Mouse (Mus musculus) hindbrain, postnatal 0 days (tissue): ENCODE data around the gene Cdhr3. TPM values are rescaled to one million over a fixed set of nuclear protein-coding genes. Genes with fewer than 3 reads are reported as not detected.

Experiments used
- ATAC-seq: fragments of 200-750 bp; cut with Nextera tagmentation; 2 replicates; pipeline ENCODE4 v1.8.0; 2017; ENCODE audit warnings: mild to moderate bottlenecking, moderate TSS enrichment, moderate library complexity
- DNase-seq: peaks from one replicate; pipeline ENCODE4 v3.0.0-alpha.2; 2015; ENCODE audit warnings: low spot score
- H3K27ac ChIP-seq: fragments of 300-500 bp; sonication (generic); 2 replicates; pipeline ENCODE4 v1.5.1; 2014; ENCODE audit warnings: mild to moderate bottlenecking
- H3K27me3 ChIP-seq: fragments of 300-500 bp; sonication (generic); 2 replicates; pipeline ENCODE4 v1.6.1; 2014; ENCODE audit warnings: low read length, mixed read lengths; ENCODE audit not compliant: insufficient read depth
- H3K36me3 ChIP-seq: fragments of 300-500 bp; sonication (generic); 2 replicates; pipeline ENCODE4 v1.6.1; 2014; ENCODE audit warnings: low read length, mixed read lengths; ENCODE audit not compliant: insufficient read depth
- H3K4me1 ChIP-seq: fragments of 300-500 bp; sonication (generic); 2 replicates; pipeline ENCODE4 v1.6.1; 2014; ENCODE audit warnings: antibody characterized with exemption, low read length, mixed read lengths; ENCODE audit not compliant: insufficient read depth
- H3K4me2 ChIP-seq: fragments of 300-500 bp; sonication (generic); 2 replicates; pipeline ENCODE4 v1.6.1; 2014; ENCODE audit warnings: low read depth, mild to moderate bottlenecking, low read length, moderate library complexity, mixed read lengths
- H3K4me3 ChIP-seq: fragments of 300-500 bp; sonication (generic); 2 replicates; pipeline ENCODE4 v1.5.1; 2014; ENCODE audit warnings: low read length
- H3K9ac ChIP-seq: fragments of 300-500 bp; sonication (generic); replicated peaks from 2 replicates; pipeline ENCODE4 v1.6.1; 2014; ENCODE audit warnings: mild to moderate bottlenecking, low read length, moderate library complexity, mixed read lengths
- H3K9me3 ChIP-seq: fragments of 300-500 bp; sonication (generic); 2 replicates; pipeline ENCODE4 v1.6.1; 2016; ENCODE audit warnings: low read length, mixed read lengths
- CTCF ChIP-seq: IDR thresholded peaks from 2 replicates; pipeline ENCODE4 v1.5.1; 2016; ENCODE audit warnings: antibody characterized with exemption, control low read depth, low read depth
- WGBS: fragments of 180-500 bp; shearing (Covaris S2); extraction: QIAGEN DNeasy Blood & Tissue Kit; methylation state at CpG from one replicate; pipeline ENCODE4 v1.1.7; 2014; 5-methylcytosine and 5-hydroxymethylcytosine counted together
- polyA plus RNA-seq: library from polyadenylated mRNA; unstranded; fragments of >200 nt; fragmentation: Nextera tagmentation; extraction: Ambion mirVana; gene quantifications from 2 replicates; pipeline ENCODE4 v1.2.1, GENCODE M21; 2015
- total RNA-seq: library from RNA; depleted of rRNA; stranded (reverse); fragments of >200 nt; gene quantifications from 2 replicates; pipeline ENCODE4 v1.2.3, GENCODE M21; 2014

The Cdhr3 gene
- total and polyA plus RNA-seq, 2 experiments from 2014 or later, result 0.53 to 0.89 TPM

DNA sequence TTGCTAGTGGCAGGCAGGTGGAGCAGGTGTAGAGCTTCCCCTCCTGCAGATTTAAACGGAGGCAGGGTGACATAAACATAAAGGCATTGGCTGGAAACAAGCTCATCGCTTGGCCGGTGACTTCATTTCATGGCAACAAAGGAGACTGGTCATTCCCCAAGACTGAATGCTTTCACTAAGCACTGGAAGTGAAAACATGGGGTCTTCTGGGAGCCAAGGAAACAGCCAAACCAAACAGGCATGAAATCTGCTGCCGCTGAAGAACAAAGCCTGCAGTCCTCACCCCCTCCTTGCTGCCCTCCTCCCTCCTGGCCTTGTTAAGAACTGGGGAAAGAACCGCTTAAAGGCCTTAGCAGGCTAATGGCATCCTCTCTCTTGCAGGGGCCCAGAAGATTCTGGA lies 6.5 kb downstream of the Cdhr3 start:
- ATAC-seq (peak; percentile 79), DNase-seq (peak; percentile 70)
- Histone ChIP-seq H3K9ac (0 out of 2 replicates have a peak overlapping the region, but pooled peaks have one; percentile 13), H3K4me2 (no peak overlapping the region), H3K36me3 (no peaks in the 10 kb centered on the region), H3K4me3 (no peak overlapping the region), H3K27me3 (no peaks in the 10 kb centered on the region), H3K27ac (no peak overlapping the region; the same call in 1 of the 2 replicates), H3K4me1 (no peaks in the 10 kb centered on the region), H3K9me3 (no peaks in the 10 kb centered on the region)
- 9% methylated on average over 5 of the region's 5 CpGs for WGBS
- TF ChIP-seq CTCF, result no peak

GRCm38 (mm10) chr12:33084683-33085082 lies 8.0 kb downstream of the Cdhr3 start:
- WGBS, result 49% methylated on average over 2 of the region's 2 CpGs
- DNase-seq (no peak), ATAC-seq (no peak)
- H3K27ac ChIP-seq, result no peak overlapping the region
- H3K36me3 ChIP-seq, result no peaks in the 10 kb centered on the region
- no peak for TF ChIP-seq CTCF
- H3K4me2 ChIP-seq, result no peak overlapping the region
- H3K4me3 ChIP-seq, result no peak overlapping the region
- no peak overlapping the region for H3K9ac ChIP-seq
- no peaks in the 10 kb centered on the region for H3K27me3 ChIP-seq
- H3K4me1 ChIP-seq, result no peaks in the 10 kb centered on the region
- no peaks in the 10 kb centered on the region for H3K9me3 ChIP-seq

GRCm38 (mm10) chr12:33083362-33083761 lies 9.3 kb downstream of the Cdhr3 start:
- no peak for TF ChIP-seq CTCF
- H3K9ac ChIP-seq, result no peak overlapping the region
- H3K27me3 ChIP-seq, result no peaks in the 10 kb centered on the region
- ATAC-seq (no peak), DNase-seq (peak; percentile 46)
- H3K36me3 ChIP-seq, result no peaks in the 10 kb centered on the region
- no peak overlapping the region for H3K4me2 ChIP-seq
- H3K9me3 ChIP-seq, result no peaks in the 10 kb centered on the region
- H3K4me1 ChIP-seq, result no peaks in the 10 kb centered on the region
- no peak overlapping the region for H3K27ac ChIP-seq
- no peak overlapping the region for H3K4me3 ChIP-seq
- WGBS, result 37% methylated on average over 5 of the region's 5 CpGs

GRCm38 (mm10) chr12:33076309-33076708 lies 16.4 kb downstream of the Cdhr3 start:
- DNase-seq (no peak), ATAC-seq (no peak)
- H3K9ac ChIP-seq, result no peak overlapping the region
- no peak overlapping the region for H3K4me3 ChIP-seq
- H3K36me3 ChIP-seq, result no peaks in the 10 kb centered on the region
- no peaks in the 10 kb centered on the region for H3K9me3 ChIP-seq
- no peaks in the 10 kb centered on the region for H3K27me3 ChIP-seq
- 74% methylated on average over 3 of the region's 3 CpGs for WGBS
- H3K27ac ChIP-seq, result no peak overlapping the region
- TF ChIP-seq CTCF, result no peak
- H3K4me2 ChIP-seq, result no peak overlapping the region
- peaks cover 15% of the 10 kb centered on the region for H3K4me1 ChIP-seq

- WGBS, result 16% methylated on average over 8 of the region's 8 CpGs
- H3K9ac ChIP-seq, result no peak overlapping the region
- no peaks in the 10 kb centered on the region for H3K27me3 ChIP-seq
- H3K4me3 ChIP-seq, result no peak overlapping the region
- H3K4me2 ChIP-seq, result no peak overlapping the region
- H3K27ac ChIP-seq, result peak overlapping the region; percentile 48; the same call in 1 of the 2 replicates
- DNase-seq, result peak; percentile 58
- H3K4me1 ChIP-seq, result peaks cover 15% of the 10 kb centered on the region
- peak; percentile 63; the same call in 1 of the 2 replicates for ATAC-seq
- no peaks in the 10 kb centered on the region for H3K36me3 ChIP-seq
- no peaks in the 10 kb centered on the region for H3K9me3 ChIP-seq
- no peak for TF ChIP-seq CTCF
Observed at GRCm38 (mm10) chr12:33071901-33072672, 20.6 kb downstream of the Cdhr3 start.

- Histone ChIP-seq H3K4me2 (no peak overlapping the region), H3K36me3 (no peaks in the 10 kb centered on the region), H3K27me3 (no peaks in the 10 kb centered on the region), H3K9me3 (no peaks in the 10 kb centered on the region), H3K27ac (no peak overlapping the region), H3K4me3 (no peak overlapping the region), H3K4me1 (peaks cover 15% of the 10 kb centered on the region), H3K9ac (no peak overlapping the region)
- no peak for ATAC-seq
- DNase-seq, result no peak
- WGBS, result 80% methylated on average over 2 of the region's 2 CpGs
- no peak for TF ChIP-seq CTCF
Observed at GRCm38 (mm10) chr12:33068977-33069376, 23.7 kb downstream of the Cdhr3 start.

GRCm38 (mm10) chr12:33066355-33066754 lies 26.3 kb downstream of the Cdhr3 start:
- DNase-seq (no peak), ATAC-seq (no peak)
- WGBS, result 45% methylated on average over 4 of the region's 4 CpGs
- Histone ChIP-seq H3K27me3 (no peaks in the 10 kb centered on the region), H3K4me1 (peaks cover 10% of the 10 kb centered on the region), H3K4me2 (no peak overlapping the region), H3K9me3 (no peaks in the 10 kb centered on the region), H3K9ac (no peak overlapping the region), H3K36me3 (no peaks in the 10 kb centered on the region), H3K27ac (no peak overlapping the region), H3K4me3 (no peak overlapping the region)
- TF ChIP-seq CTCF, result peak; percentile 68
